In the genomic region with DNA sequence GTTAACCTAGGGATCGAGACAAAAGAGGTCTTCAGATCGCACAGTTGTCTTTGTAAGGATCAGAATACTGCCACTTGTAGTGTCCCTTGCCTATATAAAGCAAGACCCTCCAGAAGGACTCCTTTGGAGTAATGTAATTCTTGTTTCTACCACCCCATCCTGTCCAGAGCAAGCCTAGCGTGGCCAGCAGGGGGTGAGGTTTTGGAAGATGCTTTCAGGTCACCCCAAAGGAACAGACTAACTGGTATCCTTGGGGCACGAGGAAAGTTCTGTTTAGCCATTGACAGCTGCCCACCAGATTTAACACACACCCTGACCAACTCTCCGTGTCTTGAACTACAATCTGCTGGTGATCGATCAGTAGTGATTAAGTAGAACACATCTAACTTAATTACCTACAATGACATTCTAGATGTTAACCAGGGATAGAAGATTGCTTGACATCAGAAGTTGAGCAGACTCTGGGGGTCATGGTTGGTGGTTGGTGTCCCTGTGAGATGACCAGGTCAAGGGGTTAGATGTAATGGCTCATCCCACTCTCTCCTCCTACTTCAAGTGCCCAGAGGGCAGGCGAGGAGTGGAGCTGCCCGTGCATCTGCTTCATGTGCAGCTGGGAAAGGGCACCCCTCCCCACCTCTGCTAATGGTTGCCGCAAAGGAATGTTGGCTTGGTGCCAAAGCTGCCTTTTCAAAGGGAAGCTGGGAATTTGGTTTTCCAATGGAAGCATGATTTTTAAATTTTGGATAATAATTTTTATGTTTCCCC, we compare ENCODE assay signal across 8 mouse cellular contexts. TPM values are rescaled to one million over a fixed set of nuclear protein-coding genes. Genes with fewer than 3 reads are reported as not detected.
A peak's percentile ranks its signal among the peaks of the same experiment; 100 is the strongest.
DNase-seq lines count a peak whose midpoint lies in the region; ATAC-seq and TF ChIP-seq lines count a peak whose summit lies in the region.

No protein-coding gene starts in this region.

- H3K27ac ChIP-seq in lung, embryonic 14.5 days (ENCODE audit: low read depth), result no peak overlapping the region
- H3K27ac ChIP-seq in forebrain, embryonic 14.5 days (ENCODE audit: low read depth, low read length), result no peak overlapping the region

- H3K36me3 ChIP-seq in lung, embryonic 14.5 days (ENCODE audit: insufficient read depth), result no peaks in the 10 kb centered on the region
- H3K36me3 ChIP-seq in forebrain, embryonic 14.5 days (ENCODE audit: control insufficient read depth, insufficient read depth, low read length), result no peaks in the 10 kb centered on the region

- 48% methylated on average over 9 of the region's 9 CpGs for WGBS in lung, embryonic 14.5 days
- 51% methylated on average over 9 of the region's 9 CpGs for WGBS in forebrain, embryonic 14.5 days

- H3K27me3 ChIP-seq in lung, embryonic 14.5 days (ENCODE audit: insufficient read depth, low read length), result no peaks in the 10 kb centered on the region
- H3K27me3 ChIP-seq in forebrain, embryonic 14.5 days (replicated peaks; ENCODE audit: control insufficient read depth, insufficient read depth, low read length), result no peaks in the 10 kb centered on the region

- no peak overlapping the region for H3K9ac ChIP-seq in lung, embryonic 14.5 days
- no peak overlapping the region for H3K9ac ChIP-seq in forebrain, embryonic 14.5 days (ENCODE audit: low read length)

- H3K4me3 ChIP-seq in lung, embryonic 14.5 days (ENCODE audit: low read depth, low read length), result no peak overlapping the region
- no peak overlapping the region for H3K4me3 ChIP-seq in forebrain, embryonic 14.5 days (ENCODE audit: low read depth, low read length)

- peak; percentile 17 to 41 for DNase-seq in adrenal gland, postnatal 36 days
- no peak for DNase-seq in adrenal gland, adult (ENCODE audit: inconsistent age in 2 of 2, low spot score in 1 of 2)
- DNase-seq in lung, embryonic 14.5 days, result peak; percentile 86
- no peak for DNase-seq in lung, adult 18-20 months
- DNase-seq in forebrain, embryonic 14.5 days (ENCODE audit: low spot score), result peak; percentile 68
- peak; percentile 82 for DNase-seq in mesoderm, embryonic 11.5 days (ENCODE audit: low read depth, low spot score)
- DNase-seq in natural killer cell, adult 2 months (ENCODE audit: low spot score in 2 of 2), result no peak
- no peak for DNase-seq in layer of hippocampus, adult 9-10 months (ENCODE audit: low spot score)

- no peak overlapping the region for H3K4me2 ChIP-seq in lung, embryonic 14.5 days
- no peak overlapping the region for H3K4me2 ChIP-seq in forebrain, embryonic 14.5 days (ENCODE audit: low read length)

- H3K9me3 ChIP-seq in lung, embryonic 14.5 days (ENCODE audit: low read depth, low read length), result no peaks in the 10 kb centered on the region
- no peaks in the 10 kb centered on the region for H3K9me3 ChIP-seq in forebrain, embryonic 14.5 days (replicated peaks; ENCODE audit: control insufficient read depth, low read length)

- peak; percentile 59; the same call in 1 of the 2 replicates for ATAC-seq in lung, embryonic 14.5 days (ENCODE audit: insufficient read depth)
- ATAC-seq in forebrain, embryonic 14.5 days, result peak; percentile 72

- peaks cover 34% of the 10 kb centered on the region for H3K4me1 ChIP-seq in lung, embryonic 14.5 days (ENCODE audit: insufficient read depth)
- peaks cover 31% of the 10 kb centered on the region for H3K4me1 ChIP-seq in forebrain, embryonic 14.5 days (ENCODE audit: control insufficient read depth, insufficient read depth, low read length)

- 0 out of 2 replicates have a peak, but pooled peaks have one; percentile 23 for TF ChIP-seq CTCF in lung, embryonic 14.5 days (IDR thresholded peaks at IDR 0.05; ENCODE audit: low read depth)

RNA-seq across cellular contexts. Expression of a gene that starts 10.6 kb away (rescaled TPM):
- 10 to 100 TPM; 21.5 to 32.8 TPM for total RNA-seq in adrenal gland, postnatal 36 days (2021)
- polyA plus RNA-seq in lung, embryonic 14.5 days (2014; fragmentation: Nextera tagmentation; extraction: Ambion mirVana), result 44.6 and 45.7 TPM in 2 replicates
- polyA plus RNA-seq in forebrain, embryonic 14.5 days (2014; fragmentation: Nextera tagmentation; extraction: Ambion mirVana), result 68.4 and 72.6 TPM in 2 replicates

Comparison
In these comparisons a context has a peak if more than half of its experiments do, and no peak if none do; other contexts are left out.
1. DNase-seq: peak in adrenal gland, postnatal 36 days (2 of 2), lung, embryonic 14.5 days (single experiment), forebrain, embryonic 14.5 days (single experiment) and mesoderm, embryonic 11.5 days (single experiment); none in adrenal gland, adult (0 of 2), lung, adult 18-20 months (0 of 2), natural killer cell, adult 2 months (0 of 2) and layer of hippocampus, adult 9-10 months (single experiment).